Mouse (Mus musculus) lung, postnatal 0 days (tissue): ENCODE data around the gene Homer1.

ENCODE experiments used
- CTCF ChIP-seq: IDR thresholded peaks from 2 replicates; pipeline ENCODE4 v1.5.1; 2016; ENCODE audit warnings: antibody characterized with exemption, mild to moderate bottlenecking
- EP300 ChIP-seq: IDR thresholded peaks from 2 replicates; pipeline ENCODE4 v1.6.1; 2016; ENCODE audit warnings: antibody characterized with exemption, mild to moderate bottlenecking, control low read depth

GRCm38 (mm10) chr13:93415055-93415454 lies 115.6 kb downstream of the Homer1 start:
- TF ChIP-seq CTCF (no peak), EP300 (no peak)
